Mouse (Mus musculus): ENCODE data around the gene Bcl2l13.
"Not testable (repeated sequence)": the region's sequence is repeated elsewhere in the genome, so short reads cannot be mapped to it uniquely, and the experiment has no call there.

The Bcl2l13 gene

DNA sequence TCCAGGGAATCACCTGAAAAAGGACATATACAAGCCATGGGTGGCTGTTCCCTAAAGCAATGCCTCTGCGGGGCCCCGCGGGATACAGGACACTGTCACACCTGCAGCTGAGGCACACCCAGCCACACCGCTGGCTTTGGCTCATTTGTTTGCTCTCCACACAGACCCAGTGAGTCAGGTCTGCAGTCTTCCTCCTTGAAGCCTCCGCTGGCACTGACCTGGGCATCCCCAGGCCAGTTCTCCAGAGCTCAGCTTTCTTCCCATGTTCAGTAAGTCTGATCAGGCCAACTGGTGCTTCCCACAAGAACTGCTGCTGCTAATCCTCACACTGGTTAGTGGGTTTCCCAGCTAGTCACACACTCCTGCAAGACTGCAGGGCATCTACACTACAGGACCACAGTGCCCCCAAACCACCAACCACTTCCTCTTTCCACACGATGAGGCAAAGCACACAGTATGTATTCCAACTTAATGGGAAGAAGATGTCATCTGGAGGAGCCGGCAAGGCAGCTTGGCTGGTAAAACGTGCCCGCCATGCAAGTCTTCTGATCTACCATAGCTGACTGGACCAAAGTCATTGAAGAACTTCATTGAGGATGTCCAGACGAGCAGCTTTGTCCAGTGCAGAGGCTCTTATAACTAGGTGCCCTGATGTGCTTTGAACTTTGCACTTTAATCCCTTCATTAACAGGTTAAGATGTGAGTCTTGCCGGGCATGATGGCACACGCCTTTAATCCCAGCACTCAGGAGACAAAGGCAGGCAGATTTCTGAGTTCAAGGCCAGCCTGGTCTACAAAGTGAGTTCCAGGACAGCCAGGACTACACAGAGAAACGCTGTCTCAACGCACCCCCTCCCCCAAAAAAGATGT lies 66.0 kb downstream of the Bcl2l13 start:
- DNase-seq (ENCODE audit: low spot score in 2 of 2) = no peak

DNA sequence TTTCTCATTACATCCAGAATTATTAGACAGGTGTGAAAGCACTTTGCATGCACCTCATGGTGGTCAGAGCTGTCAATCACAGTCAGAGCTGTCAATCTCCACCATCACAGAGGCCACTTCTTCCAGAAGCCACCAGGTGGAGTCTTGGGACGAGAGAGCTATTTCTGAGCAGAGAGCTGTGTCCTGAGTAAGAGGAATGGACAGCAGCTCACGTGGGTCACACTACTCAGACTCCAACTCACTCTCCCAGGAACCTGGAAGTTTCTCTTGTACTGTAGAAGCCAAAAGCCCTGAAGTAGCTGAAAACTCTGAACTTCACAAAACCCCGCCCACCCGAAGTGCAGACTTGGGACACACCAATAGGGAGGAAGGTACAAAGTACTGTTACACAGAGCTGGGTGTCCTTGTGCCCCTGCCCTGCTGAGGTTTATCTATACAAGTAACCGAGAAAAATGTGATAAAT lies 67.5 kb downstream of the Bcl2l13 start:
- DNase-seq (ENCODE audit: low spot score in 2 of 2) = no peak

DNA sequence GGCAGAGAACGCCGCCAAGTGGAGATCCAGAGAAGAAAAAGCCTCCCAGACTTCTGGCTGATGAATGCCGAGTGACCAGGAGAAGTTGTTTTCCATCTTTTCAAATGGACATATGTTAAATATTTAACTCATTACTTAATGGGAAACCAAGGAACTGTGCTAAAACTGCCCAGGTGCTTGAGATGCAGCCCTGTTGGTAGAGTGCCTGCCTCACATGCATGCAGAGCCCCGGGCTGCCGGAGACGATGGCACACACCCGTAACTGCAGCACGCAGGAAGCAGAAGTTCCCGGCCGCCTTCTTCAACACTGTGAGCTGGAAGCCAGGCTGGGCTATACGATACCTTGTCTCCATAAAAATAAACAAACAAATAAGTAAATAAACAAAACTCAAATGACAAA lies 67.9 kb downstream of the Bcl2l13 start:
- no peak for DNase-seq (ENCODE audit: low spot score in 2 of 2)

DNA sequence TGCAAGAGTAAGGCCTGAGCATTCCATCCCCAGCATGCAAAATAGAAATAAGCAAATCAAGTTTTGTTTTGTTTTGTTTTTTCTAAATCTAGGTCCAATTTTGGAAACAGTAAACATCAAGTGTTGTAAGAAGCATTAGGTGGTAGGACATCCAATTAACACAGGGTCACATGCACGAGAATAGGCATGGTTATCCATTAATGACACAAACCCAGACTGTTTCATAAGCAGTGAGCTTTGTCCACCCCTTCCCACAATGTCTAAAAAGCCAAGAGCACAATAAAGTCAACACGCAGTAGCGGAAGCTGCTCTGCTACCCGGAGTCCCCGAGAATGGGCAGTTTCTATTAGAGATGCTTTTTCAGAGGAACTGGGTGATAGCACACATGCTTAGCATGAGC lies 69.1 kb downstream of the Bcl2l13 start:
- no peak for DNase-seq (ENCODE audit: low spot score in 2 of 2)

DNA sequence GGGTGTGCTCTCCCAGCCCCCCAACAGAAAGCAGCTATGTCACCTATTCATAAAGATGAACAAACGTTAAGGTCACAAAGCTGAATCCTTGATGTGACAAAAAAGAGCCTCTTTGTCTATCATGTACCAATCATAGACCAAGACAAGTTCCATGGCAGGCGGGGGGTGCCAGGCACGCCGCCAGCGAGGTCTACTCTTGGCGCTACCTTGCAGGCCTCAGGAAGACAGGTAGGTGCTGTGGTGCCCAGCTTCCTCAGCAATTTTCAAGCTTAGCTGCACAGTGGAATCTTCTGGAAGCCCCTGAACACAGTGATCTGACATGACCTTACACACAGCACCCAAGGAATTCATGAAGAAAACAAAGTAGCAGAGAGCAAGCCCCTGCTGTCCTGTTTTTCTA lies 70.5 kb downstream of the Bcl2l13 start:
- no peak for DNase-seq (ENCODE audit: low spot score in 2 of 2)

DNA sequence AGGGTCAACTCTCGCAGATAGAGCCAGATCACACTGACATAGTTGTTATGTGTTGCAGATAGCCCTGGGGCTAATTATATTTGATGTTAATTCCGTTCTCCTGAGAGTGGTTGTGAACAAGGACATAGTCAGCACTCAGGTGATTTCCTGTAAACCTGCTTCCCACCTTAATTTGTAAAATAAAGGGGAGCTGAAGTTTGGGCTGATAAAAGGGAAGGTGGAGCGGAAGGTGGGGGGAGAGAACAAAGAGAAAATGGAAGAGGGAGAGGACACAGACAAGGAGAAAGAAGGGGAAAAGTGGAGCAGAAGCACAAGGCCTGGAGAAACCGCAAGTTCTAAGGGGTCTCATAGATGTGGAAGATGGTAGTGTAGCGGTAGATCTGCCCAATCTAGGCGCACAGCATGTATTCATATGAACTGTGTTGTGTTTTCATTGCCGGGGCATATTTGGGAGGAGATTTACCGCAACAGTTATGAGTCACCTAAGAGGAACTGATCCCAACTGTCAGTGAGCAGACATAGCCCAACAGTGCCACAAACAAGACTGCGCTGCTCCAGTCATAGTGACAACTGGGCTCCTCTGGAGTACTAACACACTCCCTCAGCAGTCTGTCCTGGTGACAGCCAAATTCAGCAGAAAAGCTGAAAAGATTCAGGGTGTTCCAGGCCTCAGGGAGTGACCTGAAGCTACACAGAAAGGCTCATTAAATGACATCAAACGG lies 72.0 kb downstream of the Bcl2l13 start:
- not testable (repeated sequence) for DNase-seq (ENCODE audit: low spot score in 2 of 2)

DNA sequence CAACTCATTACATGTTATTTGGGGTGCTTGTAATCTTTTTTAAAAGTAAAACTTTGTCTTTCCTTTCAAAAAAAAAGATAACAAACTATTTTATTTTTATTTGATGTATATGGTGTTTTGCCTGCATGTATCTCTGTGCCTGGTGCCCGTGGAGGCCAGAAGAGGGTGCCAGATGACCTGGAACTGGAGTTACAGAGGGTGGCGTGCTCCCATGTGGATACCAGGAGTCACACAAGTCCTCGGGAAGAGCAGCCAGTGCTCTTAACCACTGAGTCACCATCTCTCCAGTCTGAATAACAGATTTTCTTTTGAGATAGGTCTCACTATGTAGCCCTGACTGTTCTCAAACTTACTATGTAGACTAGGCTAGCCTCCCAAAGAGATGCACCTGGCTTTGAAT lies 73.5 kb downstream of the Bcl2l13 start:
- DNase-seq (ENCODE audit: low spot score in 2 of 2) = no peak

DNA sequence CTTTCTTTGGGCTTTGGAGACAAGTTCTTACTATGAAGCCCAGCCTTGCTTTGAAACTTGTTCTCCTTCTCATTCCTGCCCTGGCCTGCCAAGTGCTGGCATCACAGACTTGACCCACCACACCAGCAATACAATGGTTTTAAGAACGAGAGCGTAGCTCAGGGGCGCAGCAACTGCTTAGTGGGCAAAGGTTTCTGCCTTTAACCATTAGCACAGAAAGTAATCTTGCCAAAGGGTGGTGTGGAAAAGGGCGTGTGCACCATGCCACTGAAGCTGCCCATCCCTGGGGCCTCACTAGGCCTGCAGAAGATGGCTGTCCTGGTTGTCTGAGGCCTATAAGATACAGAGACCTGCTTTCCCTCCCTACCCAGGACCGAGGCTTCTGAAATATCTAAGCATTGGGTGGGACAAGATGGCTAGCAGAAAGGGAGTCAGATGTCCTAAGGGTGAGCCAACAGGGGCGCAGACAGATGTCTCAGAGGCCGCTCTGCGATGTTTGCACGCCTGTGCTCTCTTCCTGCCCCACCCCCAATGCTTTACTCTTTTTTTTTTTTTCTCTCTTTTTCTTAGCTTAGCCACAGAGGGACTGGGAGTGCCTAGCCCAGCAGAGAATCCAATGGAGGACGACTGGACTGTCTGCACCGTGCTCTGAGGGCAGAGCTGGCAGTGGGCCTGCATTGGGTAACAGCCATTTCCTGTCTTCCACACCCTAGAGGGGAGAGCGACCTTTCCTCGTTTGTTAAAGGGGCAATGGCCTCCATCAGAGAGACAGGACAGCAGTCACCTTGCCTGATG lies 75.4 kb downstream of the Bcl2l13 start:
- peak in 1 of 2 experiments; percentile 17 for DNase-seq (ENCODE audit: low spot score in 2 of 2)

DNA sequence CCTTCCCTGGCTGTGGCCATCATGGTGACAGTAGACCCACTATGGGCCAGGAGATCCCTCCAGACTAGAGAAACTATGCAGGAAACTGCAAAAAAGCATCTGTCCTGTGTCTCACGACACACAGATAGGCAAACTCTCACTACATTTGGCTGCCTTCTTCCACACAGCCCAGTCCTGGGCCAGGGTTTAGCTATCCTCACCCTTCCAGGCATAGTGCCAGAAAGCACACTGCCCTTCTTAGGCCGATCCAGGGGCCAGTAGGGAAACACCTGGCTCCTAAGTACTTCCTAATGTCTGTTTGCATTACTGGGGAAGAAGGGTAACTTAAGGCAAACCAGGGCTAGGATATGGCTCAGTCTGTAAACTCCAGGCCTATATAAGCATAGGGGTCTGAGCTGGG lies 76.9 kb downstream of the Bcl2l13 start:
- peak in 1 of 2 experiments; percentile 17 for DNase-seq (ENCODE audit: low spot score in 2 of 2)

DNA sequence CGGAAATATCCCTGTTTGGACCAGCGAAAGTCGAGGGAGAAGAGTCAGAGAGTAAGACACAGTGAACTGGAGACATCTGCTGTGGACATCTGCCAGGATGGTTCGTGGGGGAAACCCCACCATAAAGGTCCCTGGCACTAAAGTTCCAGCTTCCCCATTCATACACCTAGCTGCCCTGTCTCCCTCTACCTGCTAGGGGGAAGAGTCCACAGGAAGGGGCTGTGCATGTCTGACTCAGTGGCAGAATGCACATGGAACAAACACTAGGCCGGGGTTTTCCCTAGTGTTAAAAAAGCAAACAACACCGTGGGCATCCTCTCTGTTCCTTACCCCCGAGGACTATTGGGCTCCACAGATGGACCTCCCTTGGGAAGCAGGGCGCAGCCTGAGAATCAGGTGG lies 77.8 kb downstream of the Bcl2l13 start:
- no peak for DNase-seq (ENCODE audit: low spot score in 2 of 2)

DNA sequence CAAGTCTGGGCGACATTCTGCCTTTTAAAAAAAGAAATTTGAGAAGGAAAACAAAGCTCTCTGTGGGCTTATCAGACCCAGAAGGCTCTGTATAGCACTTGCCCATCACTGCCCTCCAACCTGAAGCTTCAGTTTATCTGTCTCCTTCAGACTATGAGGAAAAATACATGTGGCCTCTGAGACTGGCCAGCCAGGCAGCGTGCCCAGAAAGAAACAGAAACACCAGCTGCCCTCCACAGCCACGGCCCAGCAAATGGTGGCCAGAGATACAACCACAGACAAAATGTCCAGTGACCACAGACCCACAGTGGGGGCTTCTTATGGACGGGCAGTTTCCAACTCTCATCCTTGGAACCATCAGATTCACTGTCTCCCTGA lies 78.5 kb downstream of the Bcl2l13 start:
- DNase-seq (ENCODE audit: low spot score in 2 of 2) = no peak

DNA sequence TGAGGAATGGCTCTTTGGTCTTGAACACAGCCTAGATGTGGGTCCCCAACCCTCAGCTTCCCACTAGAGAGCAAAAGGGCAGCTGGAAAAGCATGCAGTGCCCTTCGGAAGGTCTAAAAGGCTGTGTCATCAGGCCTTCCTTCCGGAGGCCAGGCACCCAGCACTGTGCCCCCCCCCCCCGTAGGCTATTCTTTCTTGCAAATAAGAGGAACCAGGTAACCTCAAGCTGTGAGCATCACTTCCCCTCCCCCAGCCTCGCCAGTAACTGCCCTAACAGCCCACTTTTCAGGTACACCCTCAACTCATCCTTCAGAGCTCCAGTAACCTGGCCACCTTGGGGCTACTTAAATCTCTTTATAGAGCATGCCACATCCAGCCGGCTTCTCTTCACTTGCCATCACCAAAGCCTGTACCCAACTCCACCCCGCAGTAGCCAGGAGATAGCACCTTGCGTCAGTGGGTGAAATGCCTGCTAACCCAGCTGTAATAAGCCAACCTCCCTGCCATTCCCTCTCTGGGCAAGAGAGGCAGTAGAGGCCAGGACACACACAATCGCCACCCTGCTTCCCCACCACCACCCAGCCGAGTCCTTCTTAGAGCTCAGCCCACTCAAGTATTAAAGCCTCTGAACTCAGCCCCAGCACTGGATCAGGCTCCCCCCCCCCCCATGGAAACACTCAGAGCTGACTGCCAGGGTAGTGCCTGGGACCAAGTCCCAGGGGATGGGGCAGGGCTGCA lies 79.1 kb downstream of the Bcl2l13 start:
- DNase-seq (ENCODE audit: low spot score in 2 of 2) = peak in 1 of 2 experiments; percentile 24

DNA sequence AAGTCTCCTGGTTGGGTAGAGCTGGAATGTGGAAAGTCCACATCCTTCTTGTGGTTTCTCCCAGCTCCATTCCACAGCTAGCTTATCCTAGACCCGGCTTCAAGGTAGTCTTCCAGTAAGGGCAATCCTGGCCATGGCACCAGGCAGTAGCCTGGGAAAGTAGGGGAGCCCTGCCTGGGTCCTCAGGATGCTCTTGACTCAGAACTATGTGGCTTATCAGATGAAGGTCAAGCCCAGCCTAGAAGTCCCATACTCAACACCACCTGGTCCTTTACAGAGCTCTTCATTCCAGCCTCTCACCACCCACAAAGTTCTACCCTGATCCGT lies 79.6 kb downstream of the Bcl2l13 start:
- DNase-seq (ENCODE audit: low spot score in 2 of 2) = no peak

DNA sequence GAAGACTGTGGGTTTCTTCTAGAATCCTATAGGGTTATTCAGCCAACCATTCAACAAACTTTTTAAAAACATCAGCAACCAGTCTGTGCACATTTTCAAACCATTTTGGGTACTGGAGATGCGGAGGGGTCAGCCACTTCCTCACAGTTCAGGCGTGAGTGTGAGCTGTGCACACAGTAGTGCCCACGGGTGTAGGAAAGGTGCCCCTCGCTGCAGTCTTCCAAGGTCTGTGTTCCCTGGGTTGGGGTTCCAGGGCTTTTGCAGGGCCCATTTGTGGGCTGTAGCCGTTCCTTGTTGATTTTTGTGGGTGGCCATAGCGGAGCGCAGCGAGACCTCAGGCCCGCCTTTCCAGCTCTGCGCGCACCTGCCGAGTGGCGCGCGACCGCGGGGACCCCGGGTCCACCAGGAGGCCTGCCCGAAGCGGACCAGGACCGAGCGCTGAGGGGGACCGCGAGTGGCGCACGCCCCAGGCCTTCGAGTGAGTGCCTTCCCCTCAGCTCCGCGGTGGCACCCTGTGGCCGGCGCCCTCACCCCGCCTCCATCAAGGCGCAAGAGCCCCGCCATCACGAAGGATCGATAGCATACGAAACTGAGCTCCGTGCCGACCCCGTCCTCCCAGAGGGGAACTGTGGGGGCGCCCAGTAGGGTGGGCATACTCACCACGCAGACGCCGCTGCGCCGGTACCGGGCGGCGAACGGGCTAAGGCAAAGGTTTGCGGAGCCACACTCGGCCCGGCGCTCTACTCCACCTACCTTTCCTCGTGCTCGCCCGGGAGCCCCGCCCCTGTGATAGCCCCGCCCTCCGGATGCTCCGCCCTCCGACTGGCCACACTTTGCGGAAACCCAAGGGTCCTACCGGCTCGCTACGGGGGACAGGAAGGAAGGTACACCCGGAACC lies 80.3 kb downstream of the Bcl2l13 start, which contains the start of gene Bid:
Bid (minus strand) TSS at position 780 of the 898 bp plus-strand sequence.
- DNase-seq (ENCODE audit: low spot score in 2 of 2) = peak; percentile 91 to 93

DNA sequence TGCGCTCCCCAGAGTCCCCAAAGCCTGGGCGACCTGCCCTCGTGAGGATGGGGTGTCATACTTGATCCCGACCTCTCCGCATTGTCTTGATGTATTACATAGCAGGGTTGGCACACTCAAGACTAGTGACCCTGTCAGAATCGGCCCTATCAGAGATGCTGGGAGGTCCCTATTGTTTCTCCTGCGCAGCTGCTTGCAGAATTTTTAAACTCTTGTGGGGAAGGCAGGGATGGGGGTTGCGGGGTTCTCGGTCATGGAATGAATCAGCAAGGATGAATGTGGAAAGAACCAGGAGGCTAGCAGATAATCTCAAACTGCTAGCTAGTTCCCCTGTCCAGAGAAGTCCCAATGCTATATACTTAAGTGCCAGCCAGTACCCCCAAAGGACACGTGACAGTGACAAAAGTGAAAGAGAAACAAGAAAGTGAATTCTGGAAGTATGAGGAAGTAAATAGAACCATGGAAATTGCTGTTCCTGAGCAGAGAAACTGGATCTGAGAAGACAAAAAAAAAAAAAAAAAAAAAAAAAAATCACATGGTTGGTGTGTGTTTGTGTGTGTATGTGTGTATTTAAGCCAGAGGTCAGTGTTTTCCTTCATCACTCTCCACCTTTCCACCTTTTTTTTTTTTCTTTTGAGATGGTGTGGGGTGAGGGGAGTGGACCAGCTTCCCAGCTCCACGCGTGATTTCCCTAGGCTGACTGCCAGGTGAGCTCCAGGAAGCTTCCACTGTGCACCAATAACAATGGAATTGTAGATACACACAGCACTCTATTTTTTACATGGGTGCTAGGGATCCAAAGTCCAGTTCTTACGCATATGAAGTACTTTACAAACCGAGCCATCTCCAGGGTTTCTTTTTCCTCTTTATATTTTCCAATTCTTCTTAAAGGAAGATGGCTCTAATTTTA lies 81.2 kb downstream of the Bcl2l13 start:
- peak; percentile 34 to 63 for DNase-seq (ENCODE audit: low spot score in 2 of 2)

DNA sequence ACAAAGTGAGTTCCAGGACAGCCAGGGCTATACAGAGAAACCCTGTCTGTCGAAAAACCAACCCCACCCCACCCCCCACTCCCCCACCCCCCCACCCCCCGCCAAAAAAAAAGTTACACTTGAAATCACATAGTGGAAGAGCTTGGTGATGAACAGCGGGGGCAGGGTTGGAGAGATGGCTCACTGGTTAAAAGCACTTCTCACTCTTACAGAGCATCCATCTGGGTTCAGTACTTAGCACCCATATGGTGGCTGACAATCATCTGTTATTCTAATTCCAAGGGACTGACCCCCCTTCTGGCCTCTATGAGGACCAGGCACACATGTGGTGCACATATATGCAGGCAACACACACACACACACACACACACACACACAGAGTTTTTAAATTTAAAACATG lies 82.0 kb downstream of the Bcl2l13 start:
- DNase-seq (ENCODE audit: low spot score in 2 of 2) = no peak

DNA sequence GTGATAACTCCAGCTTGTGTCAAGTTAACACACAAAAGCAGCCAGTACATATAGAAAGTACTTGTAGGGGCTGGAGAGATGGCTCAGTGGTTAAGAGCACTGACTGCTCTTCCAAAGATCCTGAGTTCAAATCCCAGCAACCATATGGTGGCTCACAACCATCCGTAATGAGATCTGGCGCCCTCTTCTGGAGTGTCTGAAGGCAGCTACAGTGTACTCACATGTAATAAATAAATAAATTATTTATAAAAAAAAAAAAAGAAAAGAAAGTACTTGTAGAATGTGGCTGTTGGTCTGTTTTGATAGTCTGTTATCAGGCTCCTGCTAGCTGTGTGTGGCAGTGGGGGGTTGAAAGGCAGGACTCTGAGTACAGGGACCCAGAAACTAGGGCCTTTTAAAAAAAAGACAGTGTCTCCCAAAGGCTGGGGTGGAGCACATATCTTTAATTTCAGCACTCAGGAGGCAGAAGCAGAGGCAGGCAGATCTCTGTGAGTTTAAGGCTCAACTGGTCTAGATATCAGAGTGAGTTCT lies 88.8 kb downstream of the Bcl2l13 start:
- not testable (repeated sequence) for DNase-seq (ENCODE audit: low spot score in 2 of 2)

DNA sequence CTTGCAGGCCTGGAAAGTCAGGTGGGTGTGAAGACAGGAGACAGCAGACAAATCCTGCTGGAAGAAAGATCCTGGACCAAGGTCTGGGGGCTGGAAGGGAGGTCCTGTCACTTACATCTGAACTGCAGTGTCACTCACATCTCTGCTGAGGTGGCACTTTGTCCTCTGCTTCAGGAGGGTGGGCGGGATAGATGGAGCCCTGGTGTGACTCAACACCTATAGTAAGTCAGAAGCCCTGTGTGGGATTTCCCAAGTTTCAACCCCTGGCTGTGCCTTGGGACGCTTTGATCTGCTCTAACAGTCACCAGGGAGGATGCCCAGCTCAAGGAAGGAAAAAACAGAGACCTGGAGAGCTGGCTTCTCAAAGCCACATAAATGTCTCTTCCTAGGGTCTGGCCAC lies 90.9 kb downstream of the Bcl2l13 start:
- no peak for DNase-seq (ENCODE audit: low spot score in 2 of 2)

DNA sequence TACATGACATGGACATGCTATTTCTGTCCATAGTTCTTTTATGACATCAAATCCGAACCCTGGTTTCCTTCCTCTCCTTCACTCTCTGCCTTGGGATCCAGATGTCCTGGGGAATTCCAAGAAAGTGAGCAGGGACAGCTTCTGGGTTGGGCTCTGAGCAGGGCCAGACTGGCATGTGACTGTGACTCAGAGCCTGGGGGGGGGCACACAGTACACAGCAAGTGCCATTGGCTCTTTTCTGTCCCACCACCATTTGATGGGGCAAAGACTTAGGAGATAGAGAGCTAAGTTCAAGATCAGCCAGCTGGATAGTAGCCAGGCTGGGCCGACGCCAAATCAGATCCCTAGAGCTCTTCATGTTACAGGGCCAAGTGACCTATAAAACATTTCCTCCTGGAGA lies 91.8 kb downstream of the Bcl2l13 start:
- DNase-seq (ENCODE audit: low spot score in 2 of 2) = peak; percentile 25 to 44
